Mouse (Mus musculus) right cerebral cortex, postnatal 25 days (tissue): ENCODE measurements around the gene Usp47.

ENCODE experiments used
- DNase-seq: peaks from one replicate; pipeline ENCODE4 v3.0.0; 2022

The Usp47 gene

DNA sequence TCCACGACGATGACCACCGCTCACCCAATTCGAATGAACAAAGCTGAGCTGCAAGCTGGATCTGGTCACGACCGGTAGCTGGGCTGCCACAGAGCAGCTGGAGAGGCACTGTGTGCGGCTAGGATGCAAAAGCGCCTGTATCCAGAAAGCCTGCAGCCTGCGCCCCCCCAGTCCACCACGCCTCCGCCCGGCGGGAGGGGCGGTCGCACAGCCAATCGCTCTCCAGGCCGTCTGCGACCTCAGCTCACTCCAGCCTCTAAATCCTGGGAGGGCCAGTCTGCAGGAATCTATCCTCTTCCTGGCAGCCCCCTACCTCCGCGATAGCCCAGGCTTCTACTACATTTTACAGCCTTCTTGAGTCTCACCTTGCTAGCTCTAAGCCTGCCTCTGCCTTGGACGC lies 135.6 kb downstream of the Usp47 start, which contains the start of gene Dkk3:
Gene Dkk3, minus strand, starts transcription at position 116 of the 400 bp plus-strand sequence.
- peak; percentile 65 for DNase-seq

- no peak for DNase-seq
Measured at GRCm38 (mm10) chr7:112159835-112160234, 136.5 kb downstream of the Usp47 start.
